ENCODE assay signal across 26 mouse cellular contexts in the genomic region with DNA sequence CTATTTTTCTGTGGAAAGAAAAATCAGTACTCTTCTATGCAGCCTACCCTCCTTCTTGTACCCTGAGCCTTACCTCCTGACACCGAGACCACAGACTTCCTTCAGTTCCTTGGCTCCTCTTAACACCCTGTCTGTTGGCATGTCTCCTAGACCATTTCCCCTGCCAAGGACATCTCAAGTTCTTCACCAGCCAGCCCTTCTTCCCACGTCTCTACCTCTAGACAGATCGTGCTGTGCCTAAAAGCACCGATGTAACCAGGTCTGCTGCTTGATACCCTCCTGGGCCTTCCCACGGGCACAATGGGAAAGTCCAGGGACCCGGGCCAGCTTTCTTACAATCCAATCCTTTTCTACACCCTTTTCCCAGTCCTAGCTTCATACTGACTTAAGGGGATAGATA. TPM values are rescaled to one million over a fixed set of nuclear protein-coding genes. Genes with fewer than 3 reads are reported as not detected.
DNase-seq lines count a peak whose midpoint lies in the region; ATAC-seq and TF ChIP-seq lines count a peak whose summit lies in the region.
"Had no signal": no experiment of that assay in that cellular context is flagged by ENCODE, and none has a peak within 500 bp of the region (broad histone marks: within the 10 kb centered on the region; RNA-seq: fewer than 3 reads in every experiment).

No protein-coding gene starts in this region.

- WGBS in hindbrain, embryonic 16.5 days, result 86% methylated on average over 6 of the region's 6 CpGs
- WGBS in hindbrain, postnatal 0 days, result 84% methylated on average over 6 of the region's 6 CpGs

- ATAC-seq in hindbrain, embryonic 16.5 days, result peak; percentile 28
- ATAC-seq in hindbrain, postnatal 0 days, result no peak
- ATAC-seq: forebrain, embryonic 15.5 days; intestine, postnatal 0 days; liver, postnatal 0 days; lung, postnatal 0 days; midbrain, embryonic 15.5 days; Patski had no signal

- H3K4me1 ChIP-seq in hindbrain, embryonic 16.5 days (ENCODE audit: control insufficient read depth, insufficient read depth, low read depth, low read length), result no peaks in the 10 kb centered on the region
- H3K4me1 ChIP-seq in hindbrain, postnatal 0 days (ENCODE audit: insufficient read depth, low read length), result no peaks in the 10 kb centered on the region
- H3K4me1 ChIP-seq: forebrain, embryonic 15.5 days; hindbrain, embryonic 10.5 days; kidney, embryonic 15.5 days; midbrain, embryonic 15.5 days; neural tube, embryonic 12.5 days had no signal

- peak; percentile 26 to 57 for DNase-seq in frontal cortex, adult 2 months (ENCODE audit: extremely low spot score in 1 of 2, low spot score in 1 of 2)
- DNase-seq in frontal cortex, postnatal 25 days (ENCODE audit: low spot score in 2 of 2), result no peak
- DNase-seq in hindbrain, postnatal 0 days (ENCODE audit: low spot score), result no peak
- DNase-seq in right cerebral cortex, postnatal 4 days, result peak; percentile 3
- DNase-seq in right cerebral cortex, postnatal 14 days, result no peak
- no peak for DNase-seq in liver
- DNase-seq: adrenal gland, adult 2 months; cerebellum, adult 18-20 months; cerebellum, postnatal 36 days; embryo, embryonic 11 days; kidney, postnatal 36 days; liver, postnatal 0 days; spleen, adult 18-20 months; thymus, postnatal 25 days had no signal

- no peak overlapping the region for H3K4me2 ChIP-seq in hindbrain, embryonic 16.5 days (ENCODE audit: low read length)
- no peak overlapping the region for H3K4me2 ChIP-seq in hindbrain, postnatal 0 days (ENCODE audit: low read depth, low read length)
- H3K4me2 ChIP-seq: forebrain, embryonic 15.5 days; heart, embryonic 11.5 days; kidney, embryonic 15.5 days; liver, embryonic 11.5 days; midbrain, embryonic 15.5 days; neural tube, embryonic 12.5 days had no signal

- H3K27me3 ChIP-seq in hindbrain, embryonic 16.5 days (replicated peaks; ENCODE audit: control insufficient read depth, insufficient read depth, low read length), result no peaks in the 10 kb centered on the region
- H3K27me3 ChIP-seq in hindbrain, postnatal 0 days (ENCODE audit: insufficient read depth, low read length), result no peaks in the 10 kb centered on the region
- H3K27me3 ChIP-seq: forebrain, embryonic 15.5 days; kidney, embryonic 15.5 days; midbrain, embryonic 15.5 days; neural tube, embryonic 12.5 days; Patski had no signal

- no peaks in the 10 kb centered on the region for H3K9me3 ChIP-seq in hindbrain, embryonic 16.5 days (ENCODE audit: control insufficient read depth, low read length)
- no peaks in the 10 kb centered on the region for H3K9me3 ChIP-seq in hindbrain, postnatal 0 days (ENCODE audit: low read length)
- H3K9me3 ChIP-seq: forebrain, embryonic 15.5 days; hindbrain, embryonic 10.5 days; kidney, embryonic 15.5 days; midbrain, embryonic 15.5 days; neural tube, embryonic 12.5 days had no signal

- no peak overlapping the region for H3K9ac ChIP-seq in hindbrain, embryonic 16.5 days (ENCODE audit: low read depth, low read length)
- H3K9ac ChIP-seq in hindbrain, postnatal 0 days (replicated peaks; ENCODE audit: low read length), result no peak overlapping the region
- H3K9ac ChIP-seq: forebrain, embryonic 15.5 days; kidney, embryonic 15.5 days; liver, postnatal 0 days; midbrain, embryonic 15.5 days; neural tube, embryonic 12.5 days had no signal

- no peak for TF ChIP-seq CTCF in hindbrain, postnatal 0 days (IDR thresholded peaks at IDR 0.05; ENCODE audit: low read depth)

- no peak overlapping the region for H3K4me3 ChIP-seq in hindbrain, embryonic 16.5 days (ENCODE audit: low read length)
- H3K4me3 ChIP-seq in hindbrain, postnatal 0 days (ENCODE audit: low read length), result no peak overlapping the region
- H3K4me3 ChIP-seq: forebrain, embryonic 15.5 days; hindbrain, embryonic 10.5 days; kidney, embryonic 15.5 days; midbrain, embryonic 15.5 days; neural tube, embryonic 12.5 days had no signal

- no peak overlapping the region for H3K27ac ChIP-seq in hindbrain, embryonic 16.5 days (ENCODE audit: low read depth, low read length)
- H3K27ac ChIP-seq in hindbrain, postnatal 0 days, result no peak overlapping the region
- H3K27ac ChIP-seq: forebrain, embryonic 15.5 days; hindbrain, embryonic 10.5 days; kidney, embryonic 15.5 days; macrophage; midbrain, embryonic 15.5 days; neural tube, embryonic 12.5 days had no signal

- H3K36me3 ChIP-seq in hindbrain, embryonic 16.5 days (ENCODE audit: control insufficient read depth, insufficient read depth, low read length), result peaks cover 5% of the 10 kb centered on the region; the same call in 1 of the 2 replicates
- peaks cover 13% of the 10 kb centered on the region; the same call in 1 of the 2 replicates for H3K36me3 ChIP-seq in hindbrain, postnatal 0 days (ENCODE audit: insufficient read depth, low read length)

RNA-seq across cellular contexts. Expression of gene Nde1, which starts 57.2 kb away (rescaled TPM):
- 27.1 and 27.3 TPM in 2 replicates for polyA plus RNA-seq in frontal cortex, adult 2 months (2012; rRNA removed)
- 28.3 and 32.6 TPM in 2 replicates for polyA plus RNA-seq in hindbrain, embryonic 16.5 days (2015; fragmentation: Nextera tagmentation; extraction: Ambion mirVana)
- 19.4 and 26.5 TPM in 2 replicates for total RNA-seq in hindbrain, postnatal 0 days (2014; rRNA removed)
- polyA plus RNA-seq in hindbrain, postnatal 0 days (2015; fragmentation: Nextera tagmentation; extraction: Ambion mirVana), result 25.3 and 28.0 TPM in 2 replicates

RNA-seq across cellular contexts. Expression of gene Marf1, which starts 57.3 kb away (rescaled TPM):
- polyA plus RNA-seq in frontal cortex, adult 2 months (2012; rRNA removed), result 39.0 and 40.5 TPM in 2 replicates
- 12.3 and 13.1 TPM in 2 replicates for polyA plus RNA-seq in hindbrain, embryonic 16.5 days (2015; fragmentation: Nextera tagmentation; extraction: Ambion mirVana)
- 21.1 and 22.8 TPM in 2 replicates for total RNA-seq in hindbrain, postnatal 0 days (2014; rRNA removed)
- 7.7 and 8.0 TPM in 2 replicates for polyA plus RNA-seq in hindbrain, postnatal 0 days (2015; fragmentation: Nextera tagmentation; extraction: Ambion mirVana)

Comparison
In these comparisons a context has a peak if more than half of its experiments do, and no peak if none do; other contexts are left out.
1. DNase-seq: peak in frontal cortex, adult 2 months (2 of 2) and right cerebral cortex, postnatal 4 days (single experiment); none in frontal cortex, postnatal 25 days (0 of 2), hindbrain, postnatal 0 days (single experiment), right cerebral cortex, postnatal 14 days (single experiment) and liver (single experiment).